Mouse (Mus musculus) lung, embryonic 14.5 days (tissue): ENCODE data around the gene Fam240a. TPM values are rescaled to one million over a fixed set of nuclear protein-coding genes. Genes with fewer than 3 reads are reported as not detected.

Experiments used
- ATAC-seq: fragments of 200-750 bp; cut with Nextera tagmentation; 2 replicates; pipeline ENCODE4 v1.8.0; 2017; ENCODE audit warnings: mild to moderate bottlenecking, moderate TSS enrichment, moderate library complexity; ENCODE audit not compliant: insufficient read depth
- DNase-seq: peaks from one replicate; pipeline ENCODE4 v3.0.0-alpha.2; 2015
- H3K27ac ChIP-seq: fragments of 300-500 bp; sonication (generic); 2 replicates; pipeline ENCODE4 v1.5.1; 2014; ENCODE audit warnings: low read depth, mild to moderate bottlenecking, moderate library complexity
- H3K27me3 ChIP-seq: fragments of 300-500 bp; sonication (generic); 2 replicates; pipeline ENCODE4 v1.6.1; 2014; ENCODE audit warnings: low read length, control low read depth; ENCODE audit not compliant: insufficient read depth
- H3K36me3 ChIP-seq: fragments of 300-500 bp; sonication (generic); 2 replicates; pipeline ENCODE4 v1.6.1; 2014; ENCODE audit warnings: control low read depth; ENCODE audit not compliant: insufficient read depth
- H3K4me1 ChIP-seq: fragments of 300-500 bp; sonication (generic); 2 replicates; pipeline ENCODE4 v1.6.1; 2014; ENCODE audit warnings: antibody characterized with exemption, control low read depth; ENCODE audit not compliant: insufficient read depth
- H3K4me2 ChIP-seq: fragments of 300-500 bp; sonication (generic); 2 replicates; pipeline ENCODE4 v1.6.1; 2014; ENCODE audit warnings: mild to moderate bottlenecking
- H3K4me3 ChIP-seq: fragments of 300-500 bp; sonication (generic); 2 replicates; pipeline ENCODE4 v1.5.1; 2014; ENCODE audit warnings: low read depth, low read length
- H3K9ac ChIP-seq: fragments of 300-500 bp; sonication (generic); 2 replicates; pipeline ENCODE4 v1.6.1; 2014
- H3K9me3 ChIP-seq: fragments of 300-500 bp; sonication (generic); 2 replicates; pipeline ENCODE4 v1.6.1; 2016; ENCODE audit warnings: low read depth, low read length, control low read depth
- CTCF ChIP-seq: IDR thresholded peaks from 2 replicates; pipeline ENCODE4 v1.5.1; 2016; ENCODE audit warnings: antibody characterized with exemption, low read depth
- WGBS: fragments of 180-500 bp; shearing (Covaris S2); extraction: QIAGEN DNeasy Blood & Tissue Kit; methylation state at CpG from one replicate; pipeline ENCODE4 v1.1.7; 2014; 5-methylcytosine and 5-hydroxymethylcytosine counted together
- polyA plus RNA-seq: library from polyadenylated mRNA; unstranded; fragments of >200 nt; fragmentation: Nextera tagmentation; extraction: Ambion mirVana; gene quantifications from 2 replicates; pipeline ENCODE4 v1.2.1, GENCODE M21; 2014

Gene Fam240a
- polyA plus RNA-seq, 1 experiment from 2014 or later: not detected

DNA sequence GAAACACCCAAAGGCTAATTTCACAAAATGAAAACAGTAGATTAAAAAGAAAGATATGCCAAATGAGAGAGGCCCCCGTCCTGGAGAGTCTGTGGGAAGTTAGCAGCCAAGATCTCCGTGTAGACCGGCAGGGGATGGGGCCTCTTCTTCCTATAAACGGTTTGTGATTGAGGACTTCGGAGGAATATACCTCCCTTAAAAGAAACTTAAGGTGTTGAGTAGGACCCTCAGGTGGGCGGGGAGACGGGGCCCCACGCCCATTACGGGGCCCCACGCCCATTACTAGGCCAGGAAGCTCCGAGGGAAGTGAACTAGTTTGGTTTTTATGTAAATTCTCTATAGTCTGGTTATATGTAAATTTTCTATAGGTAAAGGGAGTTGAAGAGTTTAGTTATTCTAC lies 29.3 kb upstream of the Fam240a start, which contains the start of gene Tdgf1:
TSS of gene Tdgf1 (minus strand) at position 233 of the 400 bp plus-strand sequence.
- Histone ChIP-seq H3K27me3 (peaks cover 34% of the 10 kb centered on the region), H3K4me3 (no peak within 1 kb of the TSS), H3K9me3 (no peaks in the 10 kb centered on the region), H3K27ac (no peak within 1 kb of the TSS), H3K4me2 (no peak within 1 kb of the TSS), H3K36me3 (no peaks in the 10 kb centered on the region), H3K9ac (no peak within 1 kb of the TSS), H3K4me1 (no peaks in the 10 kb centered on the region)
- DNase-seq (no peak), ATAC-seq (no peak)
- no peak for TF ChIP-seq CTCF
- WGBS: 9% methylated on average over 11 of the region's 11 CpGs

DNA sequence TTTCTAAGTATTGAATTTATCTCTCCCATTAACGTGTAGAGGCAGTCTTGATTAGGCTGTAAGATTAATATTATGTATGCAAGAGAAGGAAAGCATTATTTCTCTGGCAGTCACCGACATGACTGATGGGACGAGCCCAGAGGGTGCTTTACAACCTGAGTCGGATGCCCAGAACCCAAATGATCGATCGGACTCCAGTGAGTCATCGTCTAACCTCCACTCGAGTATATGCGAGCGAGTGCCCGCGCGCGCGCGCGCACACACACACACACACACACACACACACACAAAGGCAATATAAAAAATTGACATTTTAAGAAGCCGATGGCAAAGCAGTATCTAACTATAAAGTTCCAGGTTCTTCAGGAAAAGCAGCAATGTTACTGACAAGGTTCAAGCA lies 28.7 kb upstream of the Fam240a start:
- no peak overlapping the region for H3K4me2 ChIP-seq
- no peak overlapping the region for H3K4me3 ChIP-seq
- no peaks in the 10 kb centered on the region for H3K9me3 ChIP-seq
- H3K27me3 ChIP-seq: peaks cover 34% of the 10 kb centered on the region
- no peak overlapping the region for H3K9ac ChIP-seq
- DNase-seq (no peak), ATAC-seq (no peak)
- WGBS: 2% methylated on average over 18 of the region's 18 CpGs
- H3K27ac ChIP-seq: no peak overlapping the region
- no peaks in the 10 kb centered on the region for H3K36me3 ChIP-seq
- no peak for TF ChIP-seq CTCF
- no peaks in the 10 kb centered on the region for H3K4me1 ChIP-seq

- H3K4me1 ChIP-seq: no peaks in the 10 kb centered on the region
- no peaks in the 10 kb centered on the region for H3K36me3 ChIP-seq
- no peak overlapping the region for H3K27ac ChIP-seq
- TF ChIP-seq CTCF: peak; percentile 52
- DNase-seq (peak; percentile 69), ATAC-seq (peak; percentile 24; the same call in 1 of the 2 replicates)
- H3K4me3 ChIP-seq: no peak overlapping the region
- H3K4me2 ChIP-seq: no peak overlapping the region
- H3K9me3 ChIP-seq: no peaks in the 10 kb centered on the region
- H3K9ac ChIP-seq: no peak overlapping the region
- H3K27me3 ChIP-seq: peaks cover 34% of the 10 kb centered on the region
- WGBS: 29% methylated on average over 13 of the region's 13 CpGs
These were observed 27.6 kb upstream of the Fam240a start for GRCm38 (mm10) chr9:110944265-110944664.

GRCm38 (mm10) chr9:110937506-110938490 lies 21.1 kb upstream of the Fam240a start:
- Histone ChIP-seq H3K36me3 (no peaks in the 10 kb centered on the region), H3K9ac (no peak overlapping the region), H3K4me3 (no peak overlapping the region), H3K9me3 (no peaks in the 10 kb centered on the region), H3K27ac (no peak overlapping the region), H3K27me3 (no peaks in the 10 kb centered on the region), H3K4me1 (no peaks in the 10 kb centered on the region), H3K4me2 (no peak overlapping the region)
- WGBS: 65% methylated on average over 12 of the region's 12 CpGs
- TF ChIP-seq CTCF: 0 out of 2 replicates have a peak, but pooled peaks have one; percentile 9
- DNase-seq: no peak
- no peak for ATAC-seq

GRCm38 (mm10) chr9:110935941-110936340 lies 19.3 kb upstream of the Fam240a start:
- no peak for TF ChIP-seq CTCF
- ATAC-seq: no peak
- WGBS: 82% methylated on average over 7 of the region's 7 CpGs
- no peak overlapping the region for H3K4me2 ChIP-seq
- H3K4me3 ChIP-seq: no peak overlapping the region
- H3K9ac ChIP-seq: no peak overlapping the region
- no peaks in the 10 kb centered on the region for H3K36me3 ChIP-seq
- no peaks in the 10 kb centered on the region for H3K27me3 ChIP-seq
- no peaks in the 10 kb centered on the region for H3K4me1 ChIP-seq
- H3K27ac ChIP-seq: no peak overlapping the region
- DNase-seq: no peak
- no peaks in the 10 kb centered on the region for H3K9me3 ChIP-seq

DNA sequence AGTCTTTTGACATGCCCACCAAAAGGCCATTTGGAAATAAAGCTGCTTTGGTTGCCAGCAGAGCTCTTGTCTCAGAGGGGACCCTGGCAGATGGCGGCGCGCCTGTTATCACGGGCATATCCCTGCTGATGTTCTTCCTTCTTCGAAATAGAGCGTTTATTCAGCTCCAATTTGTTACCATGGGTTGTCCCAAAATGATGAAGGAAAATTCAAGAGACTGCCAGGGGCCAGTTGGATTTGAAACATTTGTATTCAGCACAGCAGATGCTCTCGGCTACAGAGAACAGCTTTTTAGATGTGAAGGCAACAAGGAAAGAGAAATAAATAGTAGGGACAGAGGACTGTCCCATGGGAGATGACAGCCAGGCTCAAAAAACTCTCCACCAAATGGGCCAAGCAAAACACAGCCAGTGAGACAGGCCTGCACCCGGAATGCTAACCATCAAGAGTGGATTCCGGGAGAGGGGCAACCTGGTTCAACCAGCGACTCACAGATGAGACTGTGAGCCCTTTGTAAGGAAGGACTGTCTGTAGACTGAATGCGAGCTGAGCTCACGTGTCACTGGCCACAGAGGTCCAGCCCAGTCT lies 17.3 kb upstream of the Fam240a start:
- ATAC-seq: no peak
- WGBS: 70% methylated on average over 12 of the region's 12 CpGs
- no peak overlapping the region for H3K4me2 ChIP-seq

DNA sequence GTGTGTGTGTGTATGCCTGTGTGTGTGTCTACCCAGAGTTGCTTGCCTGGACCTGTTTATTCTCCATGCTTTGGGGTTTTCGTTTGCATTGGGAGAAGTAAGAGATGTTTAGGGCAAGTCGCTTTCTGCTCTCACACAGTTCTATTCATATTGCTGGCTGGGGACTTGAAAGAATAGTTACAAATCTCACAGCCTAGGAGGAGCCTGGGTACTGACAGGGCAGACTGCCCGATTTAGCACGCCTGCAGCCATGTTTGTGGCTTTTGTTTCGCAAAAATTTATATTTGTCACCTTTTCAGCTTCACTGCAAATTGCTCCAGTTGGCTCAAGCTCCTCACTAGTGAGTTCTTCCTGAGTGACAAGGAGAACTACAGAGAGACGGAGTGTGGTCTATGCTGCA lies 14.9 kb upstream of the Fam240a start:
- WGBS: 69% methylated on average over 6 of the region's 6 CpGs
- no peak for DNase-seq
- Histone ChIP-seq H3K4me3 (no peak overlapping the region), H3K27ac (no peak overlapping the region), H3K4me1 (no peaks in the 10 kb centered on the region), H3K4me2 (no peak overlapping the region), H3K27me3 (no peaks in the 10 kb centered on the region), H3K9me3 (no peaks in the 10 kb centered on the region), H3K36me3 (no peaks in the 10 kb centered on the region), H3K9ac (no peak overlapping the region)
- ATAC-seq: no peak
- no peak for TF ChIP-seq CTCF

More for the DNA sequence above, 17.3 kb upstream of the Fam240a start:
- no peak for DNase-seq
- no peak for TF ChIP-seq CTCF
- H3K36me3 ChIP-seq: no peaks in the 10 kb centered on the region
- no peak overlapping the region for H3K27ac ChIP-seq
- H3K9ac ChIP-seq: no peak overlapping the region
- no peaks in the 10 kb centered on the region for H3K4me1 ChIP-seq
- H3K27me3 ChIP-seq: no peaks in the 10 kb centered on the region
- no peaks in the 10 kb centered on the region for H3K9me3 ChIP-seq
- H3K4me3 ChIP-seq: no peak overlapping the region
